7 mouse cellular contexts compared by ENCODE assay signal in genomic region chr5:107960532-107961202, GRCm38 (mm10). TPM values are rescaled to one million over a fixed set of nuclear protein-coding genes. Genes with fewer than 3 reads are reported as not detected.
A peak's percentile ranks its signal among the peaks of the same experiment; 100 is the strongest.
DNase-seq lines count a peak whose midpoint lies in the region; ATAC-seq lines count a peak whose summit lies in the region.

No protein-coding gene starts in this region.

- intact Hi-C loops in left cerebral cortex, postnatal 10 days (cut with DNase I), result no loop called here

- peak; percentile 54 to 64 for DNase-seq in CD8-positive naive resting alpha-beta T cell, adult 2 months (ENCODE audit: low read depth in 2 of 2, low spot score in 2 of 2)
- DNase-seq in MN1 (ENCODE audit: low spot score), result peak; percentile 42
- DNase-seq in right cerebral cortex, postnatal 14 days, result no peak
- no peak for DNase-seq in layer of hippocampus, adult 9-10 months (ENCODE audit: low spot score)
- no peak for DNase-seq in left cerebral cortex, postnatal 10 days (ENCODE audit: extremely low spot score in 1 of 2, low spot score in 2 of 2)

- peak; percentile 67 to 82 for ATAC-seq in hematopoietic stem cell, adult 5-6 weeks (replicated peaks in 1 of 2; ENCODE audit: insufficient read depth in 1 of 2, low FRiP score in 2 of 2, low TSS enrichment in 1 of 2, low read depth in 1 of 2, poor library complexity in 2 of 2, severe bottlenecking in 2 of 2)
- ATAC-seq in megakaryocyte progenitor cell, adult 5-6 weeks (replicated peaks; ENCODE audit: poor library complexity), result peak; percentile 63

RNA-seq across cellular contexts. Expression of gene Fam69a, which starts 26.2 kb away (rescaled TPM):
- total RNA-seq in hematopoietic stem cell, adult 5-6 weeks (2017), result 7.1 and 17.7 TPM in 2 replicates
- total RNA-seq in megakaryocyte progenitor cell, adult 5-6 weeks (2015), result 43.3 and 48.4 TPM in 2 replicates
- total RNA-seq in megakaryocyte progenitor cell, adult 5-6 weeks (2017), result 16.2 and 27.8 TPM in 2 replicates
- total RNA-seq in left cerebral cortex, postnatal 10 days (2021), result 10 to 100 TPM; 55.3 to 60.5 TPM

Comparison
In these comparisons a context has a peak if more than half of its experiments do, and no peak if none do; other contexts are left out.
1. DNase-seq: peak in CD8-positive naive resting alpha-beta T cell, adult 2 months (2 of 2) and MN1 (single experiment); none in right cerebral cortex, postnatal 14 days (single experiment), layer of hippocampus, adult 9-10 months (single experiment) and left cerebral cortex, postnatal 10 days (0 of 2).